Mouse (Mus musculus) testis, adult 2 months (tissue): ENCODE results near the gene Aipl1.

Experiments used
- CTCF ChIP-seq: fragments of 200-500 bp; IDR thresholded peaks from 2 replicates; pipeline ENCODE4 v1.5.1; 2012; ENCODE audit warnings: low read depth, mild to moderate bottlenecking, inconsistent platforms, low read length, moderate library complexity; ENCODE audit not compliant: control insufficient read depth, insufficient read depth, insufficient replicate concordance
- POLR2A ChIP-seq: fragments of 200-500 bp; IDR thresholded peaks from 2 replicates; pipeline ENCODE4 v1.6.1; 2012; ENCODE audit warnings: low read depth, mild to moderate bottlenecking, inconsistent platforms, low read length, moderate library complexity; ENCODE audit not compliant: control insufficient read depth

DNA sequence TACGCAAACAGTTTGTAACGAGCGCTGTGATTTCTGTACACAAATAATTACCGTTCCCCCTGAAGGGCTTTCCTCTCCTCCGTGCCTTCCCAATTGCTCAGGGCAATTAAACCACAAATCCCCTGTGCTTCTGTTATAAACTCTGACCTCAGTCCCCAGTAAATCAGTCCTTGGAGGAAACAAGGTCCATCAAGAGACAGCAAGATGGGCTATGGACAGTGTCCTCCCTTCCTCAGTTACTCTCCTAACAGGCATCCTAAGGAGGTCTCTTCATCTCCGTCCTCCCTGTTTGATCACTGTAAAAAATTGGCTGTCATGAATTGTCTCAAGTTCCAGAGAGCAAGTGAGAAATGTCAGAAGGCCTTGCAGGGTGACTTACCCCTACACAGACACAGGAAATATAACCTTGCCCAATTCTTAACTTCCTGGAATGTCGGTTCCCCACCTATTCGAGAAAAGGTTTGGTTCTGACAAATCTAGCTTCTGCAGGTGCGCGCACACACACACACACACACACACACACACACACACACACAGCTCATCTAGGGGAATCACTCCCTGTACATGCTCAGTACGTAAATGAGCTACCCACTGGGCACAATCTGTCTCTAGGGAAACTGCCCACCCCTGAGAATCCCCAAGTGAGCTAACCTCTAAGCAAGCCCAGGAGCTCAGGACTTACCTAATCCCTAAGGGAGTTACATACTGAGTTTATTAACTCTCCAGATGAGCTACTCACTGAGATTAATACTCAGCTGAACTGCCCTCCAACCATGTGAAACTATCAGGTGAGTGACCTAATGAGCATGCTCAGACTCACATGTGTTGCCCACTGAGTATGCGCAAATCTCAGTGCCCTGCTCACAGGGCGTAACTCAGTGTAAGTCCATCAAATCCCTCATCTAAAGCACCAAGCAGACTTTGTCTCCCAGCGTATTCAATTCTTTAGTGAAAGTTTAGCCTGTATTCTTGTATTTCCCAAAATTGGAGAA is 49.9 kb downstream of the Aipl1 start:
- TF ChIP-seq POLR2A, result no peak
- no peak for TF ChIP-seq CTCF
